Mouse (Mus musculus) frontal cortex, postnatal 10 days (tissue): ENCODE measurements at regions not wholly inside any gene's neighbourhood (a gene's known extent, or its start where the extent isn't known, plus 50 kb on each side); places are given as distances from the start of the nearest gene placed in this dataset.
"Not testable (repeated sequence)": the region's sequence is repeated elsewhere in the genome, so short reads cannot be mapped to it uniquely, and the experiment has no call there.

Experiments used
- DNase-seq, 2 experiments: peaks; one replicate each; pipeline ENCODE4 v3.0.0; 2022; ENCODE audit warnings: low spot score in 2 of 2, mixed read lengths in 1 of 2

- no peak for DNase-seq
Measured at GRCm38 (mm10) chr1:123156851-123157250, 888.5 kb downstream of the Dpp10 start.

GRCm38 (mm10) chr1:123154558-123154957 is 890.8 kb downstream of the Dpp10 start:
- DNase-seq: peak in 1 of 2 experiments; percentile 3

- DNase-seq: not testable (repeated sequence)
Measured at GRCm38 (mm10) chr1:123133891-123134290, 911.5 kb downstream of the Dpp10 start.
